Comparison of ENCODE assay signal across 27 mouse cellular contexts in genomic region chr8:119516674-119517073, GRCm38 (mm10). TPM values are rescaled to one million over a fixed set of nuclear protein-coding genes. Genes with fewer than 3 reads are reported as not detected.
DNase-seq lines count a peak whose midpoint lies in the region; ATAC-seq lines count a peak whose summit lies in the region.
"Had no signal": no experiment of that assay in that cellular context is flagged by ENCODE, and none has a peak within 500 bp of the region (broad histone marks: within the 10 kb centered on the region; RNA-seq: fewer than 3 reads in every experiment).

No protein-coding gene starts in this region.

- H3K9ac ChIP-seq in embryonic facial prominence, embryonic 11.5 days (replicated peaks; ENCODE audit: low read length): no peak overlapping the region
- no peak overlapping the region for H3K9ac ChIP-seq in neural tube, embryonic 13.5 days
- H3K9ac ChIP-seq: forebrain, embryonic 12.5 days; limb, embryonic 15.5 days; liver, embryonic 14.5 days; lung, embryonic 14.5 days had no signal

- peaks cover 24% of the 10 kb centered on the region for H3K36me3 ChIP-seq in embryonic facial prominence, embryonic 11.5 days (replicated peaks; ENCODE audit: control insufficient read depth, insufficient read depth, low read depth, low read length)
- peaks cover 100% of the 10 kb centered on the region for H3K36me3 ChIP-seq in embryonic facial prominence, embryonic 10.5 days (replicated peaks)
- H3K36me3 ChIP-seq in neural tube, embryonic 13.5 days: peaks cover 98% of the 10 kb centered on the region

- no peak overlapping the region for H3K27ac ChIP-seq in embryonic facial prominence, embryonic 11.5 days (replicated peaks; ENCODE audit: low read depth, low read length)
- H3K27ac ChIP-seq in embryonic facial prominence, embryonic 10.5 days (replicated peaks): no peak overlapping the region
- H3K27ac ChIP-seq in neural tube, embryonic 13.5 days (replicated peaks): peak overlapping the region; percentile 62
- H3K27ac ChIP-seq: forebrain, embryonic 12.5 days; gastrocnemius, adult 2 months; heart, embryonic 10.5 days; kidney, postnatal 0 days; limb, embryonic 15.5 days; liver, embryonic 14.5 days had no signal

- no peaks in the 10 kb centered on the region for H3K4me1 ChIP-seq in embryonic facial prominence, embryonic 11.5 days (ENCODE audit: control insufficient read depth, insufficient read depth, low read length)
- H3K4me1 ChIP-seq in embryonic facial prominence, embryonic 10.5 days: peaks cover 2% of the 10 kb centered on the region; the same call in 1 of the 2 replicates
- H3K4me1 ChIP-seq in neural tube, embryonic 13.5 days (replicated peaks): peaks cover 13% of the 10 kb centered on the region
- H3K4me1 ChIP-seq: limb, embryonic 15.5 days had no signal

- H3K27me3 ChIP-seq in embryonic facial prominence, embryonic 11.5 days (ENCODE audit: control insufficient read depth, insufficient read depth, low read length): no peaks in the 10 kb centered on the region
- H3K27me3 ChIP-seq in embryonic facial prominence, embryonic 10.5 days (replicated peaks; ENCODE audit: low read depth, poor library complexity, severe bottlenecking): no peaks in the 10 kb centered on the region
- no peaks in the 10 kb centered on the region for H3K27me3 ChIP-seq in neural tube, embryonic 13.5 days
- H3K27me3 ChIP-seq: forebrain, embryonic 12.5 days; limb, embryonic 15.5 days; megakaryocyte, embryonic 14.5 days had no signal

- no peak for DNase-seq in embryonic facial prominence, embryonic 11.5 days (ENCODE audit: low spot score)
- no peak for DNase-seq in embryonic facial prominence, embryonic 10.5 days (ENCODE audit: low spot score)
- peak; percentile 42 for DNase-seq in left cerebral cortex, postnatal 4 days
- DNase-seq in left cerebral cortex, postnatal 14 days (ENCODE audit: low spot score in 2 of 2): no peak
- DNase-seq in neural tube, embryonic 10.5 days (ENCODE audit: extremely low spot score, low spot score): no peak
- DNase-seq in lung, postnatal 14 days: no peak
- no peak for DNase-seq in cerebellum, adult 8-10 months
- DNase-seq: adrenal gland, adult 8-10 months; cerebellum, adult 18-20 months; cerebellum, postnatal 36 days; gastrocnemius, adult 2 months; heart, postnatal 4 days; kidney, adult 2 months; layer of hippocampus, adult 9-11 months; lung, embryonic 14.5 days; lung, postnatal 36 days had no signal

- peak; percentile 47; the same call in 1 of the 2 replicates for ATAC-seq in embryonic facial prominence, embryonic 11.5 days (replicated peaks; ENCODE audit: insufficient number of reproducible peaks, low FRiP score, low TSS enrichment, low read depth)
- ATAC-seq in neural tube, embryonic 13.5 days (ENCODE audit: low read depth): 0 out of 2 replicates have a peak, but pooled peaks have one; percentile 61
- ATAC-seq: inflammation-experienced regulatory T-cells, adult 6 months had no signal

- intact Hi-C loops in left cerebral cortex, postnatal 4 days (cut with DNase I): no loop called here
- intact Hi-C loops in left cerebral cortex, postnatal 14 days (cut with DNase I): no loop called here

- H3K9me3 ChIP-seq in embryonic facial prominence, embryonic 11.5 days (replicated peaks; ENCODE audit: control insufficient read depth, low read length): no peaks in the 10 kb centered on the region
- no peaks in the 10 kb centered on the region for H3K9me3 ChIP-seq in embryonic facial prominence, embryonic 10.5 days
- no peaks in the 10 kb centered on the region for H3K9me3 ChIP-seq in neural tube, embryonic 13.5 days
- H3K9me3 ChIP-seq: forebrain, embryonic 12.5 days; G1E; heart, embryonic 10.5 days; limb, embryonic 15.5 days; megakaryocyte, embryonic 14.5 days had no signal

- 67% methylated on average over 5 of the region's 5 CpGs for WGBS in embryonic facial prominence, embryonic 11.5 days
- WGBS in embryonic facial prominence, embryonic 10.5 days: 64% methylated on average over 5 of the region's 5 CpGs
- 48% methylated on average over 5 of the region's 5 CpGs for WGBS in neural tube, embryonic 13.5 days

- no peak overlapping the region for H3K4me2 ChIP-seq in embryonic facial prominence, embryonic 11.5 days (ENCODE audit: low read depth, low read length)
- no peak overlapping the region for H3K4me2 ChIP-seq in neural tube, embryonic 13.5 days
- H3K4me2 ChIP-seq: forebrain, embryonic 12.5 days; limb, embryonic 15.5 days; lung, embryonic 14.5 days had no signal

- H3K4me3 ChIP-seq in embryonic facial prominence, embryonic 11.5 days (ENCODE audit: low read depth, low read length): no peak overlapping the region
- no peak overlapping the region for H3K4me3 ChIP-seq in embryonic facial prominence, embryonic 10.5 days
- H3K4me3 ChIP-seq in neural tube, embryonic 13.5 days: no peak overlapping the region
- H3K4me3 ChIP-seq: forebrain, embryonic 12.5 days; gastrocnemius, adult 2 months; heart, embryonic 10.5 days; limb, embryonic 15.5 days; megakaryocyte, embryonic 14.5 days had no signal

RNA-seq across cellular contexts. Expression of gene Slc38a8, which starts 15.2 kb away (rescaled TPM):
- 1.8 and 4.7 TPM in 2 replicates for polyA plus RNA-seq in embryonic facial prominence, embryonic 11.5 days (2014; fragmentation: Nextera tagmentation; extraction: Ambion mirVana)
- 1.9 and 2.1 TPM in 2 replicates for polyA plus RNA-seq in embryonic facial prominence, embryonic 10.5 days (2016; fragmentation: Nextera tagmentation; extraction: Ambion mirVana)
- total RNA-seq in left cerebral cortex, postnatal 4 days (2021): not detected
- total RNA-seq in left cerebral cortex, postnatal 14 days (2021): under 1 TPM; 0.17 to 0.22 TPM
- not detected in 2 replicates for polyA plus RNA-seq in neural tube, embryonic 13.5 days (2015; fragmentation: Nextera tagmentation; extraction: Ambion mirVana)
- total RNA-seq: gastrocnemius, adult 2 months; heart, postnatal 4 days had no signal
- polyA plus RNA-seq: G1E; heart, embryonic 10.5 days; heart, embryonic 16.5 days; inflammation-experienced regulatory T-cells, adult 6 months; kidney, adult 2 months; kidney, postnatal 0 days; limb, embryonic 15.5 days; lung, embryonic 14.5 days had no signal

RNA-seq across cellular contexts. Expression of gene Mbtps1, which starts 41.9 kb away (rescaled TPM):
- polyA plus RNA-seq in embryonic facial prominence, embryonic 11.5 days (2014; fragmentation: Nextera tagmentation; extraction: Ambion mirVana): 103 and 106 TPM in 2 replicates
- 120 and 121 TPM in 2 replicates for polyA plus RNA-seq in embryonic facial prominence, embryonic 10.5 days (2016; fragmentation: Nextera tagmentation; extraction: Ambion mirVana)
- 10 to 100 TPM; 68.7 to 72.1 TPM for total RNA-seq in left cerebral cortex, postnatal 4 days (2021)
- total RNA-seq in left cerebral cortex, postnatal 14 days (2021): 10 to 100 TPM; 59.3 to 59.5 TPM
- polyA plus RNA-seq in neural tube, embryonic 13.5 days (2015; fragmentation: Nextera tagmentation; extraction: Ambion mirVana): 61.0 and 64.3 TPM in 2 replicates

RNA-seq across cellular contexts. Expression of gene Hsdl1, which starts 58.3 kb away (rescaled TPM):
- polyA plus RNA-seq in embryonic facial prominence, embryonic 11.5 days (2014; fragmentation: Nextera tagmentation; extraction: Ambion mirVana): 39.6 and 45.2 TPM in 2 replicates
- polyA plus RNA-seq in embryonic facial prominence, embryonic 10.5 days (2016; fragmentation: Nextera tagmentation; extraction: Ambion mirVana): 42.0 and 43.5 TPM in 2 replicates
- 100 to 1,000 TPM; 103 to 107 TPM for total RNA-seq in left cerebral cortex, postnatal 4 days (2021)
- 10 to 100 TPM; 42.3 to 47.2 TPM for total RNA-seq in left cerebral cortex, postnatal 14 days (2021)
- 121 and 131 TPM in 2 replicates for polyA plus RNA-seq in neural tube, embryonic 13.5 days (2015; fragmentation: Nextera tagmentation; extraction: Ambion mirVana)

RNA-seq across cellular contexts. Expression of gene Dnaaf1, which starts 58.4 kb away (rescaled TPM):
- polyA plus RNA-seq in embryonic facial prominence, embryonic 11.5 days (2014; fragmentation: Nextera tagmentation; extraction: Ambion mirVana): 0.13 TPM in 1 of 2 replicates, not detected in the other
- 0.11 and 0.15 TPM in 2 replicates for polyA plus RNA-seq in embryonic facial prominence, embryonic 10.5 days (2016; fragmentation: Nextera tagmentation; extraction: Ambion mirVana)
- total RNA-seq in left cerebral cortex, postnatal 4 days (2021): under 1 TPM; 0.26 to 0.52 TPM
- under 1 TPM; 0.11 to 0.20 TPM for total RNA-seq in left cerebral cortex, postnatal 14 days (2021)
- 0.18 and 0.25 TPM in 2 replicates for polyA plus RNA-seq in neural tube, embryonic 13.5 days (2015; fragmentation: Nextera tagmentation; extraction: Ambion mirVana)
- total RNA-seq: adrenal gland, adult 8-10 months; gastrocnemius, adult 2 months; heart, postnatal 4 days had no signal
- polyA plus RNA-seq: inflammation-experienced regulatory T-cells, adult 6 months; lung, embryonic 14.5 days; spleen, adult 2 months had no signal
